Mouse (Mus musculus): Measurements from ENCODE around the gene C130026I21Rik. TPM values are rescaled to one million over a fixed set of nuclear protein-coding genes. Genes with fewer than 3 reads are reported as not detected.

Gene C130026I21Rik
- 0.12 and 0.19 TPM in 2 replicates for polyA plus RNA-seq (2012; rRNA removed)

DNA sequence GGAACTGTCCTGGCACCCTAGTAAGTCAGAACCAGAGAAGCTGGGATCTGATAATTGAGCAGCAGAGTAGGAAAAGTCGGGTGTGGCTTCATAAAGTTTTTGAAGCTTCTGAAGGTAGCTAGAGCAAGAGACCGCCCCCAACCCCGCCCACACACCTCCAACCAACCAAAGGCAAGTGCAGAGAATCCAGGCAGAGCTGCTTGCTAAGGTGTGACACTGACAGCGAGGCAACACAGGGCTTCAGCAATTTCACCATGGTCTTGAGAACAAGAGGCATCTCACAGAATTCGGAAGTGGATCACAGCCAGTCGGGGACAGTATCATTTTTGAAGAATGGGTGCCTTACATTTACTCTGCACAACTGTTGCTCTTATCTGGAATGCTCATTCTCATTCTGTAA, at the start of gene C130026I21Rik:
Gene C130026I21Rik, minus strand, starts transcription at position 101 of the 400 bp plus-strand sequence.

DNA sequence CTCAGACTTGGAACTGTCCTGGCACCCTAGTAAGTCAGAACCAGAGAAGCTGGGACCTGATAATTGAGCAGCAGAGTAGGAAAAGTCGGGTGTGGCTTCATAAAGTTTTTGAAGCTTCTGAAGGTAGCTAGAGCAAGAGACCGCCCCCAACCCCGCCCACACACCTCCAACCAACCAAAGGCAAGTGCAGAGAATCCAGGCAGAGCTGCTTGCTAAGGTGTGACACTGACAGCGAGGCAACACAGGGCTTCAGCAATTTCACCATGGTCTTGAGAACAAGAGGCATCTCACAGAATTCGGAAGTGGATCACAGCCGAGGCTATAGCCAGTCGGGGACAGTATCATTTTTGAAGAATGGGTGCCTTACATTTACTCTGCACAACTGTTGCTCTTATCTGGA, 160.6 kb downstream of the C130026I21Rik start, which contains the start of gene A530032D15Rik:
Gene A530032D15Rik, minus strand, starts transcription at position 101 of the 400 bp plus-strand sequence.

DNA sequence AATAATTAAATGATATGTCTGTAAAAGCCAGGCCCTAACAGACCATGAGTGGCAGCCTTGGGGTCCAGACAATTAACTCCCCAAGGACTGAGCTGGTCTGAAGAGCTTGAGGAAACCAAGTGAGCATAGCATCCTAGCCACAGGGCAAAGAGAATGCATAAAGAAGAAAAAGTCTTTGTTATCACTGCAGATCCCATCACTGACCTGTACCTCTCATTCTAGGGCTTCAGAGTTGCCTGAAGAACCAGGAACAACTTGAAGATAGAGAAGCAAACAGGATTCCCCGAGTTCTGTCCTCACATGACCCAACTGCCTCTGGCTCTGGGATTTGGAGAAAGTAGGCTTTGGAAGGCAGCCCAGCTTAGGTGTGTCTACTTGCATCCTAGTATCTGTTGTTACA, 170.5 kb downstream of the C130026I21Rik start, which contains the start of gene Gm10553:
Gene Gm10553, plus strand, starts transcription at position 301 of the 400 bp plus-strand sequence.

Other genes with a start within 250 kb of the C130026I21Rik start
- gene Gm10553, start 170.4 kb downstream of the C130026I21Rik start, polyA plus RNA-seq (2012; rRNA removed): not detected in 2 replicates
- gene A530032D15Rik, start 160.7 kb downstream of the C130026I21Rik start, polyA plus RNA-seq (2012; rRNA removed): not detected in 2 replicates

Data from central nervous system, embryonic 14 days (tissue).